Mouse (Mus musculus): ENCODE results near the gene Sept1.
A peak's percentile ranks its signal among the peaks of the same experiment; 100 is the strongest.
"Not testable (repeated sequence)": the region's sequence is repeated elsewhere in the genome, so short reads cannot be mapped to it uniquely, and the experiment has no call there.

The Sept1 gene

GRCm38 (mm10) chr7:127253821-127254769 lies 21.2 kb upstream of the Sept1 start:
- peak; percentile 94 for DNase-seq (ENCODE audit: low spot score)

DNA sequence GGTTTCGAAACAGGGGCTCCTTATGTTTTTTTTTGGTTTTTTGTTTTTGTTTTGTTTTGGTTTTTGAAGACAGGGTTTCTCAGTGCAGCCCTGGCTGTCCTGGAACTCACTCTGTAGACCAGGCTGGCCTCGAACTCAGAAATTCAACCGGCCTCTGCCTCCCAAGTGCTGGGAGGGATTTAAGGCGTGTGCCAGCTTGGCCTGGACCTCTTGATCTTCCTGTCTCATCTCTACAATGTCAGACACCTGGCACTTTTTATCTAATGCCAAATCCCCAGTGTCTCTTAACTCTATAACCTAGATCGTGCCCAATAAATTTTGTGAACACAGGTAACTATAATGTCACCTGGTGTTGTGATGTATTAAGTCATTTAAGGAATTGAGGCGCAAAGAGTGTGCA lies 20.4 kb upstream of the Sept1 start:
- DNase-seq (ENCODE audit: low spot score), result no peak

GRCm38 (mm10) chr7:127252414-127252813 lies 19.5 kb upstream of the Sept1 start:
- no peak for DNase-seq (ENCODE audit: low spot score)

DNA sequence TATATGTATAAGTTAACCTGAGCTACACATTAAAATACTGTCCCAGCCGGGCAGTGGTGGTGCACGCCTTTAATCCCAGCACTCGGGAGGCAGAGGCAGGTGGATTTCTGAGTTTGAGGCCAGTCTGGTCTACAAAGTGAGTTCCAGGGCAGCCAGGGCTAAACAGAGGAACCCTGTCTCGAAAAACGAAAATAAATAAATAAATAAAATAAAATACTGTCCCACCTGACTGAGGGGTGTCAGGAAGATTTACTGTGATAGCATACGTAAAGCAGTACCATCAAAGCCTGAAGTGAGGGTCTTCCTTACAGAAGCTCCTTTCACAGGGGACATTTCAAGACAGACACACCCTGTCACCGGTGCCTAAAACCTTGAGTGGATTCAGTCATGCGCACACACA lies 17.6 kb upstream of the Sept1 start:
- DNase-seq (ENCODE audit: low spot score), result not testable (repeated sequence)

DNA sequence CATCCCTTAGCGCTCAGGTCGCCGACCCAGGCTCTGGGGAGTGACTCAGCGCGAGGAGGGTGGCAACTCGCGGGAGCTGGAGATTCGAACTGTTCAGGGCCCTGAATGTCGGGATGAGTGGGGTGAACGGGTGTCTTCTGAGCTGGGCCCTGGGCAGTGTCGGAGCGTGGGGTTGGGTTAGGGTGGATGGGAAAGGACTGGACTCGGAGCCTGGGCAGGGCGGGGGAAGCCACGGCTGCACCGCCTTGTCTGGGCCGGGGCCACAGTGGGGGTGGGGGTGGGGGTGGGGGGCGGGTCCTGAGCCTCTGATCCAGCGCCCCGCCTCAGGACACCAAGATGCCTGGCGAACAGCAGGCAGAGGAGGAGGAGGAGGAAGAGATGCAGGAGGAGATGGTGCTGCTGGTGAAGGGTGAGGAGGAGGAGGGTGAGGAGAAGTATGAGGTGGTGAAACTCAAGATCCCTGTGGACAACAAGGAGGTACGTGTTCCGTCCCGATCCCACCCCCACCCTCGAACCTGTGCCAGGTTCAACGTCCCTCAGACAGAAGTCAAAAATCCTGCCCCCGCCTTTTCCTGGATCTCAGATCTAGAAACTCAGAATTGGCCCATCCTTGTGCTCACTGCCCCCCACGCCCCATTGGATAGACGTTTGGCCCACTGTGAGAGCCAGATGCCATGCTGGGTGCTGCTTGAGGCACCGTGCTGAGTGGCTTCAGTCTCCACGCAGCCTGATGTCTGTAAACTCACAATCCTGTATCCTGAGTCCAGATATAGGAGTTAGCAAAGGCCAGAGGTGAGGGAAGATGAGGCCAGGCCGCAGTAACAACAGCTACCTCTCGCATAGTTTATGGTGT lies 12.0 kb upstream of the Sept1 start:
- DNase-seq (ENCODE audit: low spot score), result no peak

DNA sequence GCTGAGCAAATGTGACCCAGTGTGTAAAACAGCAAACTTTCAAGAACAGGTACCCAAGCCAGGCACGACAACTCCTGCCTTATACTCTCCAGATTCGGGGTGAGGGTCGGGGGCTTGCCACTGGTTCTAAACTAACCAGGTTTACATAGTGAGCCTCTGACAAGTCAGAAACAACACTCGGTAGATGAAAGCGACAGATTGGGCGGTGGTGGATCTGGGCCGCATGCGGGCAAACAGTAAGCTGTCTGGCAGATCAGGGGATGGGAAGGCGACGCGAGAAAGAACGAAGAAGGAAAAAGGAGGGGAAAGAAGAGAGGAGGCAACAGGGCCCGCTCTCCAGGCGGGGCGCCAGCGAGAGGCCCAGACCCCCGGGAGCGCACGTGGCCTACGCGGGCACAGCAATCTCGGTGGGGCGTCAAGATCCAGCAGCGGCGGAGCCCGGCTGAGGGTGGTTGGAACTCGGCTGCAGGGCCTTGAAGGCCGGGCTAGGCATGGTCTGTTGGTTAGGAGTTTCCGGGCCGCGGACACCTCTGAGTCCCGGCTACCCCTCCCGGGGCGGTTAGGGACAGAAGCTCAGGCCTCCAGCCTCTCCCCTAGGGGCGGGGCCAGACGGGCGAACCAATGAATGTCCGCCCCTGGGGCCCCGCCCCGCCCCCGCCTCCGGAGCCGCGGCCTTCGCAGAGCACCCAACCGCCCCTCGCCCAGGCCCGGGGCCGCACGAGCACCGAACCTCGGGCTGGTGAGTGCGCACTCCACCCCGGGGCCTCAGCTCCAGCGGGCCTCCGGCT lies 11.1 kb upstream of the Sept1 start, which contains the start of gene Zfp771:
TSS of gene Zfp771 (plus strand) at position 405 of the 788 bp plus-strand sequence.
- peak; percentile 95 for DNase-seq (ENCODE audit: low spot score)

- no peak for DNase-seq (ENCODE audit: low spot score)
Observed at GRCm38 (mm10) chr7:127243361-127243867, 10.5 kb upstream of the Sept1 start.

GRCm38 (mm10) chr7:127234777-127235176 lies 1.8 kb upstream of the Sept1 start:
- no peak for DNase-seq (ENCODE audit: low spot score)

- DNase-seq (ENCODE audit: low spot score), result no peak
Observed at GRCm38 (mm10) chr7:127233765-127234164, 835 bp upstream of the Sept1 start.

GRCm38 (mm10) chr7:127233368-127233749 lies 429 bp upstream of the Sept1 start:
- no peak for DNase-seq (ENCODE audit: low spot score)

GRCm38 (mm10) chr7:127231826-127232621 lies 906 bp downstream of the Sept1 start:
- no peak for DNase-seq (ENCODE audit: low spot score)

GRCm38 (mm10) chr7:127231376-127231775 lies 1.6 kb downstream of the Sept1 start:
- no peak for DNase-seq (ENCODE audit: low spot score)

- DNase-seq (ENCODE audit: low spot score), result peak; percentile 68
Observed at GRCm38 (mm10) chr7:127228615-127229303, 4.2 kb downstream of the Sept1 start.

DNA sequence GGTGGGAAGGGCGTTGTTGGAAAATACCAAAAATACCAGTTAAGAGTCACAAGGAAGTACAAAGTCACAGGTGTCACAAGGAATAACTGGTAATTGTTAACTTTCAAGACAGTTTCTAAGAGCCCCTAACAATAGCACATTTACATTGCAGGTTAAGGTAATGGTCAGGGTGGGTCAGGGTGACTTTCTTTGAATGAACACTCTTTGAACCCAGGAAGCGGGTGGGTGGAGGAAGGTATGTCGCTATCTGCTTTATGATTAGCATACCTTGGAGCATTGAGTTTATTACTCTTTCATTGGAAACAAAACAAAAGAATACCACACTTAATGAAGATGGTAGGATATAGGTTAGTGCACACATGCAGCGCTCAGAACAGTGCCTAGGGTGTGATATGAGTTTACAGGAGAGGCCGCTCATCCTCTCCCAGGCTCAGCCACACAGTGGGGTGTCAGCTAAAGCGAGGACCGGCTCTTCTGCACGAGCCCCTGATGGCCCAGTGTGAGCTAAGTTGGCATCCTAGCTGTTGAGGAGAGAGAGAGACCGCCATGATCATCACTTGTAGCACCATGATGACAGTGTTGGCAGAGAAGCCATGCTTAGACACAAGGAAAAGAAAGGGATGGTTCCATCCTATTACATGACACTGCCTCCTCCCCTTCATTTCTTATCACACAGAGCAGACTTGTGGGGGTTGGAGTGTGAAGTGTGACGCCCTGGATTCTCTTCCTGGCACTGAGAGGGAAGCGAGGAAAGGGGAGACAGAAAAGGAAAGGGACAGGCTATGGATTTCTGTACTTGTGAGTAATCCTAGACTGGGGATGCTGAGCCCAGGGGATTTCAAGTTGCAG lies 7.6 kb downstream of the Sept1 start:
- DNase-seq (ENCODE audit: low spot score), result no peak

- DNase-seq (ENCODE audit: low spot score), result no peak
Observed at GRCm38 (mm10) chr7:127224616-127225015, 8.3 kb downstream of the Sept1 start.

- peak; percentile 57 for DNase-seq (ENCODE audit: low spot score)
Observed at GRCm38 (mm10) chr7:127223515-127224478, 9.1 kb downstream of the Sept1 start.

- no peak for DNase-seq (ENCODE audit: low spot score)
Observed at GRCm38 (mm10) chr7:127223106-127223505, 9.8 kb downstream of the Sept1 start.

DNA sequence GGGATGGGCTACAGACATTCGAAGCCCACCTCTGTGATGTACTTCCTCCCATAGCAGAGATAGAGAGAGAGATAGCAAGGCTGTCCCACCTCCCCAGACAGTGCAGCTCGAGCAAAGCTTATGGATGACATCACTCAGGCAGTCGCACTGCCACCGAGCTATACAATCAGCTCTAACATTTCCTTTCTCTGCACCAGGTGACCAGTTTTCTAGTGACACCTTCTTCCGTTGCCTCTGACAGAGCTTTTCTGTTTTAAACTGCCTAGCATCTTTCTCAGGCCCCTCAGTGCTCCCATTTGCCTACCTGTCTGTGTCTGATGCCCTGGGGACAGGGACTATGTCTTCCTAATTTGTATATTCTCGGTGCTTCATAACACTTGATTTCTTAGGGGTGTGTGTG lies 12.5 kb downstream of the Sept1 start:
- DNase-seq (ENCODE audit: low spot score), result no peak

Data from yolk sac, embryonic 10.5 days (tissue).